Mouse (Mus musculus) heart, postnatal 0 days (tissue): ENCODE measurements around the gene Def6. TPM values are rescaled to one million over a fixed set of nuclear protein-coding genes. Genes with fewer than 3 reads are reported as not detected.

Experiments
- ATAC-seq: fragments of 200-750 bp; cut with Nextera tagmentation; 2 replicates; pipeline ENCODE4 v1.8.0; 2017; ENCODE audit warnings: low read depth, moderate number of reproducible peaks, moderate library complexity; ENCODE audit not compliant: insufficient read depth
- DNase-seq: peaks from one replicate; pipeline ENCODE4 v3.0.0-alpha.2; 2016; ENCODE audit warnings: low spot score
- H3K27ac ChIP-seq: fragments of 300-500 bp; sonication (generic); 2 replicates; pipeline ENCODE4 v1.5.1; 2014; ENCODE audit warnings: low read depth, mild to moderate bottlenecking
- H3K27me3 ChIP-seq: fragments of 300-500 bp; sonication (generic); 2 replicates; pipeline ENCODE4 v1.6.1; 2014; ENCODE audit warnings: low read length, mixed read lengths; ENCODE audit not compliant: control insufficient read depth, insufficient read depth
- H3K36me3 ChIP-seq: fragments of 300-500 bp; sonication (generic); replicated peaks from 2 replicates; pipeline ENCODE4 v1.6.1; 2014; ENCODE audit warnings: low read length, mixed read lengths; ENCODE audit not compliant: control insufficient read depth, insufficient read depth
- H3K4me1 ChIP-seq: fragments of 300-500 bp; sonication (generic); 2 replicates; pipeline ENCODE4 v1.6.1; 2014; ENCODE audit warnings: antibody characterized with exemption; ENCODE audit not compliant: control insufficient read depth, insufficient read depth
- H3K4me2 ChIP-seq: fragments of 300-500 bp; sonication (generic); 2 replicates; pipeline ENCODE4 v1.6.1; 2014; ENCODE audit warnings: low read depth, mild to moderate bottlenecking, low read length, moderate library complexity
- H3K4me3 ChIP-seq: fragments of 300-500 bp; sonication (generic); 2 replicates; pipeline ENCODE4 v1.5.1; 2014; ENCODE audit warnings: low read depth, low read length
- H3K9ac ChIP-seq: fragments of 300-500 bp; sonication (generic); replicated peaks from 2 replicates; pipeline ENCODE4 v1.6.1; 2014; ENCODE audit warnings: low read depth, low read length, mixed read lengths
- H3K9me3 ChIP-seq: fragments of 300-500 bp; sonication (generic); replicated peaks from 2 replicates; pipeline ENCODE4 v1.6.1; 2016; ENCODE audit warnings: low read length; ENCODE audit not compliant: control insufficient read depth
- CTCF ChIP-seq: IDR thresholded peaks from 2 replicates; pipeline ENCODE4 v1.5.1; 2016; ENCODE audit warnings: antibody characterized with exemption, control low read depth, low read depth
- EP300 ChIP-seq: IDR thresholded peaks from 2 replicates; pipeline ENCODE4 v1.6.1; 2016; ENCODE audit warnings: antibody characterized with exemption, low read depth
- WGBS: fragments of 180-500 bp; shearing (Covaris S2); extraction: QIAGEN DNeasy Blood & Tissue Kit; methylation state at CpG from one replicate; pipeline ENCODE4 v1.1.7; 2014; 5-methylcytosine and 5-hydroxymethylcytosine counted together
- polyA plus RNA-seq: library from polyadenylated mRNA; unstranded; fragments of >200 nt; fragmentation: Nextera tagmentation; extraction: Ambion mirVana; gene quantifications from 2 replicates; pipeline ENCODE4 v1.2.1, GENCODE M21; 2015
- total RNA-seq: library from RNA; depleted of rRNA; stranded (reverse); fragments of >200 nt; gene quantifications from 2 replicates; pipeline ENCODE4 v1.2.3, GENCODE M21; 2014; ENCODE audit warnings: low replicate concordance

Gene Def6
- total and polyA plus RNA-seq, 2 experiments from 2014 or later: 2.8 to 3.5 TPM

DNA sequence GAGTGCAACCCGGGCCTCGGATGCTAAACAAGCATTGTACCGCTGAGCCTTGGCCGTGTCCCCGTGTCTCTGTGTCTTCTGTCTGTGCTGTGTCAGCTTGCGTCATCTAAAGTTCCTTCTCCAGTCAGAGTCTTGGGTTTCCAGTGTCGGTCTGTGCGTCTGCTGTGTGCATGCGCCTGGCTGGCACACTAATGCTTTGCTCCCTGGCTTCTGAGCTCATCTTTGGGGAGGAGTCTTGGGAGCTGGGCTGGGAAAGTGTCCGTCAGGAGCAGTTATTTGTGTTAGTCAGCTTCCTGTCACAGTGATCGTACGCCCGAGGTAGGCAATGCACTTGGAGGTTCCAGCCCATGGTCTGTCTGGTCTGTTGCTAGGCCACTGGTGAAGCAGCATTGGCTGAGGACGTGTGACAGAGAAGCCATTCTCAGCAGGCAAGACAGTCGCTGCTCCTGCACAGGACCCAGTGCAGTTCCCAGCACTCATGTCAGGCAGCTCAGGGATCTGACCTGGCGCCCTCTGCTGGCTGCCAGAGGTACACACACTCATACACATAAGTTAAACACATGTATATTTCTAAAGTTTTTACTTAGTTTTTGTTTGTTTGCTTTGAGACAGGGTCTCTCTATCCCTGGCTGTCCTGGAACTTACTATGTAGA, 52.4 kb downstream of the Def6 start:
- peaks cover 22% of the 10 kb centered on the region for H3K4me1 ChIP-seq

DNA sequence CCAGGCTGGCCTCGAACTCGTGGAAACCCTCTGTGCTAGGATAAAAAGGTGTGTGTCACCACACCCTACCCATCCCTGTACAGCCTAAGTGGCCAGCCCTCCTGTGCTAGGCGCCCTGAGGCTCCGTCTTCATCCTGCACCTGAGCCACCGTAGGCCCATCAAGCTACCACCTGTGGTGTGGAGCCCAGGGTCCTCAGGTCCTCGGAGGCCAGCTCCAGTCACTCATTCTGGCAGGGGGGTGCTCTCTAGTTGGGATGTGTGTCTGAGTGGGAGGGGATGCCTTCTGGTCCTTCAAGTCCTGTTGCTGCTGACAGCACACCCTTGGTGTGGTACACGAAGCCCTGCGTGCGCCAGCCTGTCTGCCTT, 52.9 kb downstream of the Def6 start:
- ATAC-seq: no peak
- H3K36me3 ChIP-seq: no peaks in the 10 kb centered on the region
- H3K9ac ChIP-seq: no peak overlapping the region
- DNase-seq: no peak
- H3K4me2 ChIP-seq: no peak overlapping the region
- H3K9me3 ChIP-seq: no peaks in the 10 kb centered on the region; the same call in 1 of the 2 replicates
- H3K4me1 ChIP-seq: peaks cover 19% of the 10 kb centered on the region
- WGBS: 85% methylated on average over 9 of the region's 9 CpGs
- H3K27ac ChIP-seq: no peak overlapping the region
- no peaks in the 10 kb centered on the region for H3K27me3 ChIP-seq
- no peak overlapping the region for H3K4me3 ChIP-seq
- TF ChIP-seq CTCF (no peak), EP300 (no peak)

More for the DNA sequence above, 52.4 kb downstream of the Def6 start:
- Histone ChIP-seq H3K4me2 (no peak overlapping the region), H3K36me3 (no peaks in the 10 kb centered on the region), H3K4me3 (no peak overlapping the region), H3K9me3 (no peaks in the 10 kb centered on the region; the same call in 1 of the 2 replicates), H3K27me3 (no peaks in the 10 kb centered on the region), H3K9ac (no peak overlapping the region), H3K27ac (peak overlapping the region; percentile 30; the same call in 1 of the 2 replicates)
- TF ChIP-seq CTCF (peak; percentile 28; the same call in 1 of the 2 replicates), EP300 (no peak)
- 74% methylated on average over 16 of the region's 16 CpGs for WGBS
- ATAC-seq (peak; percentile 29), DNase-seq (peak; percentile 25)

DNA sequence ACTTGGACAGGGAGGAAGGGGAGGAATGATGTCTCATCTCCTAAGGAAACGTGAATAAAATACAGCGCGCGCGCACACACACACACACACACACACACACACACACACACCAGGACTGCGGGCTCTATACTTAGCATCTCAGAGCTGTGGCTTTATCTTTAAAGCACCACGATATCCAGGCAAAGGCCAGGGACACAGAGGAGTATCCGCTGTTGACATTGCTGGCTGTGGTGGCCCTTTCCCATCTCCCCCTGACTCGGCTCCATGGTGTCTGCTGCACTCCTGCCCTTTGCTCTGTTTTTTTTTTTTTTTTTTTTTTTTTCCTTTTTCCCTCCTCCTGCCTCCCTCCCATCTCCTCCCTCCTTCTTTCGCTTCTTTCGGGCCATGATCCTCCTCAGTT, 54.2 kb downstream of the Def6 start:
- 32% methylated on average over 10 of the region's 11 CpGs for WGBS
- Histone ChIP-seq H3K4me3 (no peak overlapping the region), H3K9me3 (no peaks in the 10 kb centered on the region; the same call in 1 of the 2 replicates), H3K27me3 (no peaks in the 10 kb centered on the region), H3K4me1 (peaks cover 10% of the 10 kb centered on the region), H3K9ac (no peak overlapping the region), H3K36me3 (no peaks in the 10 kb centered on the region), H3K27ac (no peak overlapping the region), H3K4me2 (no peak overlapping the region)
- TF ChIP-seq EP300 (no peak), CTCF (no peak)
- ATAC-seq (peak; percentile 60), DNase-seq (peak; percentile 49)

DNA sequence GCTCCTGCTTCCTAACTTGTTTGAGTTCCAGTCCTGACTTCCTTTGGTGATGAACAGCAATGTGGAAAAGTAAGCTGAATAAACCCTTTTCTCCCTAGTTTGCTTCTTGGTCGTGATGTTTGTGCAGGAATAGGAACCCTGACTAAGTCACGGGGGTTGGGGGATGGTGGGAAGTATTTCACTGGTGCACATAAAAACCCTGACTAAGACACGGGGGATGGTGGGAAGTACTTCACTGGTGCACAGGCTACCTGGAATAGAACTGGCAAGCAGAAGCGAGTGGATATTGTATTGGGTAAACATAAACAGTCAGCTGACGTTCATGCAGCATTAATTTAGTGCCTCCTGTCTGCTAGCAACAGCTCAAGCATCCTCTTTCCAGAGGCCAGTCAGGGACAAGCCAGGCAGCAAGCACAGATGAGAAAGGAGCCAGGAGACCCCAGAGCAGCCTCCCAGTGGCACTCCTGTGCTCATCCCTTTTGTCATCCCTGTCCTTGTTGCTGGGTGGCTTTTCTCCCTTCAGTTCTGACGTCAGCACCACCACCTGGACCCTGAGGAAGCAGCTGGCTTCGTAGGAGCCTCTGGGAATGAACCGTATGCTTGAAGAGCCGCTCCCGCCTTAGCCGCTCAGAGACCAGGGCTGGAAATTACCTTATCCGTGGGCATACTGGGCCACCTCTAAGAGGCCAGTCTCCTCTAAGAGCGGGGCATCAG, 55.8 kb downstream of the Def6 start:
- TF ChIP-seq CTCF: no peak
- DNase-seq (no peak), ATAC-seq (no peak)
- 74% methylated on average over 13 of the region's 13 CpGs for WGBS
- Histone ChIP-seq H3K36me3 (no peaks in the 10 kb centered on the region), H3K9ac (no peak overlapping the region), H3K4me3 (no peak overlapping the region), H3K9me3 (no peaks in the 10 kb centered on the region; the same call in 1 of the 2 replicates), H3K4me1 (no peaks in the 10 kb centered on the region; the same call in 1 of the 2 replicates), H3K27ac (no peak overlapping the region), H3K4me2 (no peak overlapping the region), H3K27me3 (no peaks in the 10 kb centered on the region)

DNA sequence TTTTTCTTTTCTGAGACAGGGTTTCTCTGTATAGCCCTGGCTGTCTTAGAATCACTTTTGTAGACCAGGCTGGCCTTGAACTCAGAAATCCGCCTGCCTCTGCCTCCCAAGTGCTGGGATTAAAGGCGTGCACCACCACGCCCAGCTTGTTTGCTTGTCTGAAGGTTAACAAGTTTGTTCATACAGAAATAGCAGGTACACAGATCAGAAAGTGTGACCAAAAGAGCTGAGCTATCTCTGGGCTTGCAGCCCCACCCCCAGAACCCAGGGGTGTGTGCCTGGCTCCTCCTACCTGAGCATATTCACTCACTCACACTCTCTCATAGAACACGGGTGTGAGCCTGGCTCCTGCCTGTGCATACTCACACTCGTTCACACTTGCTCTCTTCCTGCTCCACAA, 59.7 kb downstream of the Def6 start:
- no peak overlapping the region for H3K4me3 ChIP-seq
- H3K27ac ChIP-seq: no peak overlapping the region
- ATAC-seq (no peak), DNase-seq (no peak)
- no peaks in the 10 kb centered on the region for H3K27me3 ChIP-seq
- no peaks in the 10 kb centered on the region; the same call in 1 of the 2 replicates for H3K4me1 ChIP-seq
- WGBS: 79% methylated on average over 5 of the region's 5 CpGs
- no peak for TF ChIP-seq EP300
- no peak overlapping the region for H3K9ac ChIP-seq
- no peak overlapping the region for H3K4me2 ChIP-seq
- no peaks in the 10 kb centered on the region for H3K9me3 ChIP-seq
- H3K36me3 ChIP-seq: no peaks in the 10 kb centered on the region

DNA sequence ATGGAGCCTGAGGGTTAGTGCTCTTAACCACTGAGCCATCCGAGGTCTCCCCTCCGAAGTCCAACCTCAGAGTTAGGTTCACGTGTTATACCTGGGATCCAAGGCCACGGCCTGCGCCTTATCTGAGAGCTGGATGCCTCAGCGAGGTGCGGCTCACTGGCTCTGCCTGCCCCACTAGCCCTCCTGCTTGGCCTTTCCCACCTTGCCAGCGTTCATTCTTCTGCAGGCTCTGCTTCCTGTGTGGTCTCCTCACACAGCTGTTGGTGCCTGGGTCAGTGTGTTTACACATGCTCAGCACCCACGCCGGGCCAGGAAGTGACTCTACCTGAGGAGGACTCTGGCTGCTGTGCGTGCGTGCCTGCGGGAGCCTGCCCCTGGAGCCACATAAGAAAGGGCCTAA, 62.6 kb downstream of the Def6 start:
- Histone ChIP-seq H3K36me3 (no peaks in the 10 kb centered on the region), H3K9ac (no peak overlapping the region), H3K4me3 (no peak overlapping the region), H3K27ac (no peak overlapping the region), H3K27me3 (no peaks in the 10 kb centered on the region), H3K4me2 (no peak overlapping the region), H3K9me3 (no peaks in the 10 kb centered on the region), H3K4me1 (peaks cover 4% of the 10 kb centered on the region; the same call in 1 of the 2 replicates)
- ATAC-seq: no peak
- no peak for DNase-seq
- TF ChIP-seq CTCF (no peak), EP300 (no peak)
- 71% methylated on average over 13 of the region's 13 CpGs for WGBS
